In the genomic region with DNA sequence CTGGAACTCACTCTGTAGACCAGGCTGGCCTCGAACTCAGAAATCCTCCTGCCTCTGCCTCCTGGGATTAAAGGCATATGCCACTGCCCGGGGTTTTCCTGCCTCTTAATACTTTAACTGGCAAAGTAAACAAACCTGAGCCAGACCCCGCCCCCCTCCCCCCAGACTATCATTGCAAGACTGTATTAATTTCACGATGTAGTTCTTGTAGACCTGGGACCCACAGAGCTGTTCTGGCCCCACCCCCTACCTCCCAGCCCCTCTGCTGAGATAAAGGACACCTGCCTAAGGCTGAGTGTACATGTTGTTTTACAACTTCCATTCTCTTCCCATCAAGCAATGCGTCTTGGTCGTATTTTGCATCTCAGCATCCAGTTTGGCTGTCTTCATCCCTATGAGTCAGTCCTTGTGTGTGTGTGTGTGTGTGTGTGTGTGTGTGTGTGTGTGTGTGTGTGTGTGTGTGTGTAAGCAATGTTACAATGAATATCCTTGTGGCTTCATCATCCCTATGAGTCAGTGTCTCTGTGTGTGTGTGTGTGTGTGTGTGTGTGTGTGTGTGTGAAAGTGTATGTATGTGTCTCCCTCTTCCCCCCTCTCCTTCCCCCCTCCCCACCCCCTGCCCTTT, we compare ENCODE assay signal across 17 mouse cellular contexts. TPM values are rescaled to one million over a fixed set of nuclear protein-coding genes. Genes with fewer than 3 reads are reported as not detected.
DNase-seq lines count a peak whose midpoint lies in the region; ATAC-seq and TF ChIP-seq lines count a peak whose summit lies in the region.
"Had no signal": no experiment of that assay in that cellular context is flagged by ENCODE, and none has a peak within 500 bp of the region (broad histone marks: within the 10 kb centered on the region; RNA-seq: fewer than 3 reads in every experiment).

No protein-coding gene starts in this region.

- H3K27ac ChIP-seq in heart, embryonic 12.5 days (ENCODE audit: poor library complexity, severe bottlenecking) = peak overlapping the region; percentile 81
- H3K27ac ChIP-seq in heart, embryonic 10.5 days = no peak overlapping the region
- peak overlapping the region; percentile 30 for H3K27ac ChIP-seq in ES-E14 (ENCODE audit: insufficient read depth, low read depth, low read length, poor library complexity, severe bottlenecking)
- H3K27ac ChIP-seq in intestine, embryonic 14.5 days (ENCODE audit: low read depth) = peak overlapping the region; percentile 34; the same call in 1 of the 2 replicates
- no peak overlapping the region for H3K27ac ChIP-seq in left cerebral cortex, adult 2 months

- no peak for TF ChIP-seq CTCF in left cerebral cortex, adult 2 months (IDR thresholded peaks at IDR 0.05)

- no peaks in the 10 kb centered on the region for H3K9me3 ChIP-seq in heart, embryonic 12.5 days (replicated peaks)
- H3K9me3 ChIP-seq in heart, embryonic 10.5 days = no peaks in the 10 kb centered on the region
- H3K9me3 ChIP-seq in ES-E14 (ENCODE audit: control insufficient read depth, insufficient read depth, low read depth, low read length) = no peaks in the 10 kb centered on the region
- H3K9me3 ChIP-seq in intestine, embryonic 14.5 days (ENCODE audit: control insufficient read depth, low read length) = no peaks in the 10 kb centered on the region
- H3K9me3 ChIP-seq: liver, embryonic 12.5 days; megakaryocyte, embryonic 14.5 days had no signal

- H3K36me3 ChIP-seq in heart, embryonic 12.5 days = no peaks in the 10 kb centered on the region
- no peaks in the 10 kb centered on the region for H3K36me3 ChIP-seq in heart, embryonic 10.5 days
- H3K36me3 ChIP-seq in ES-E14 (ENCODE audit: control insufficient read depth, insufficient read depth, low read length, poor library complexity, severe bottlenecking) = no peaks in the 10 kb centered on the region
- H3K36me3 ChIP-seq in intestine, embryonic 14.5 days (ENCODE audit: control insufficient read depth, insufficient read depth, low read length) = no peaks in the 10 kb centered on the region
- H3K36me3 ChIP-seq: liver, embryonic 12.5 days had no signal

- H3K4me3 ChIP-seq in heart, embryonic 12.5 days = no peak overlapping the region
- H3K4me3 ChIP-seq in heart, embryonic 10.5 days = no peak overlapping the region
- no peak overlapping the region for H3K4me3 ChIP-seq in ES-E14 (ENCODE audit: insufficient read depth in 1 of 2, low read depth in 1 of 2, low read length in 2 of 2, poor library complexity in 1 of 2, severe bottlenecking in 1 of 2)
- H3K4me3 ChIP-seq in intestine, embryonic 14.5 days (ENCODE audit: low read depth, low read length) = no peak overlapping the region
- no peak overlapping the region for H3K4me3 ChIP-seq in left cerebral cortex, adult 2 months

- intact Hi-C loops in left cerebral cortex, adult 2 months (cut with DNase I) = no loop called here

- no peak for DNase-seq in heart, embryonic 10.5 days (ENCODE audit: low spot score)
- DNase-seq in 3134 (ENCODE audit: extremely low read depth, insufficient read length, low spot score) (peak; percentile 65), ES-E14 (ENCODE audit: low read depth, low spot score) (no peak)
- DNase-seq in intestine, embryonic 14.5 days (ENCODE audit: low spot score) = no peak
- no peak for DNase-seq in left cerebral cortex, adult 2 months (ENCODE audit: extremely low spot score in 1 of 2, low spot score in 2 of 2)
- no peak for DNase-seq in kidney, postnatal 36 days
- DNase-seq: gastrocnemius, postnatal 10 days; layer of hippocampus, postnatal 36 days; spleen, adult 18-20 months had no signal

- ATAC-seq in heart, embryonic 12.5 days (ENCODE audit: insufficient number of reproducible peaks, low FRiP score) = no peak
- no peak for ATAC-seq in intestine, embryonic 14.5 days (replicated peaks; ENCODE audit: low FRiP score, low TSS enrichment, low read depth)
- ATAC-seq in CD4-positive, CD25-positive, alpha-beta regulatory T cell, adult 4 months = no peak
- ATAC-seq: hindbrain, embryonic 16.5 days; liver, embryonic 12.5 days had no signal

- H3K4me1 ChIP-seq in heart, embryonic 12.5 days (replicated peaks) = peaks cover 38% of the 10 kb centered on the region
- H3K4me1 ChIP-seq in heart, embryonic 10.5 days = peaks cover 28% of the 10 kb centered on the region
- peaks cover 0 to 14% of the 10 kb centered on the region in 2 experiments; a peak in 1 of 4 replicates for H3K4me1 ChIP-seq in ES-E14 (ENCODE audit: control insufficient read depth in 2 of 2, insufficient read depth in 2 of 2, low read length in 2 of 2, poor library complexity in 1 of 2)
- peaks cover 30% of the 10 kb centered on the region for H3K4me1 ChIP-seq in intestine, embryonic 14.5 days (replicated peaks; ENCODE audit: control insufficient read depth, insufficient read depth, low read length)

- H3K27me3 ChIP-seq in heart, embryonic 12.5 days (replicated peaks) = no peaks in the 10 kb centered on the region
- no peaks in the 10 kb centered on the region for H3K27me3 ChIP-seq in heart, embryonic 10.5 days (ENCODE audit: insufficient read depth, poor library complexity, severe bottlenecking)
- H3K27me3 ChIP-seq in intestine, embryonic 14.5 days (replicated peaks; ENCODE audit: control insufficient read depth, insufficient read depth, low read length) = no peaks in the 10 kb centered on the region
- H3K27me3 ChIP-seq: liver, embryonic 12.5 days had no signal

- in situ Hi-C loops in ES-E14 (cut with MboI; ENCODE audit: low sequenced_read_pairs in 2 of 2, unreplicated experiment in 2 of 2) = no loop called here

- no peak overlapping the region for H3K4me2 ChIP-seq in heart, embryonic 12.5 days
- no peak overlapping the region for H3K4me2 ChIP-seq in intestine, embryonic 14.5 days (ENCODE audit: low read length)

- no peak overlapping the region for H3K9ac ChIP-seq in heart, embryonic 12.5 days
- no peak overlapping the region for H3K9ac ChIP-seq in ES-E14 (ENCODE audit: insufficient read depth, low read depth, low read length, poor library complexity, severe bottlenecking)
- H3K9ac ChIP-seq in intestine, embryonic 14.5 days (ENCODE audit: low read length) = no peak overlapping the region

- WGBS in heart, embryonic 12.5 days = 62% methylated on average over 6 of the region's 6 CpGs
- 70% methylated on average over 6 of the region's 6 CpGs for WGBS in heart, embryonic 10.5 days
- WGBS in intestine, embryonic 14.5 days = 63% methylated on average over 6 of the region's 6 CpGs

TF ChIP-seq in ES-E14, 5 proteins besides CTCF, POLR2A, EP300 and RAD21:
- TF ChIP-seq ZNF384 (IDR thresholded peaks at IDR 0.05; ENCODE audit: low read depth, low read length) = no peak
- TF ChIP-seq MAFK (IDR thresholded peaks at IDR 0.05; ENCODE audit: insufficient read depth, low read depth, low read length) = no peak
- TF ChIP-seq ZC3H11A (IDR thresholded peaks at IDR 0.05; ENCODE audit: borderline replicate concordance, low read depth, low read length) = no peak
- no peak for TF ChIP-seq CHD2 (IDR thresholded peaks at IDR 0.05; ENCODE audit: low read depth, low read length)
- TF ChIP-seq HCFC1 (IDR thresholded peaks at IDR 0.05; ENCODE audit: borderline replicate concordance, insufficient read depth, low read length) = no peak

RNA-seq across cellular contexts. Expression of a gene that starts 8.3 kb away (rescaled TPM):
- polyA plus RNA-seq in heart, embryonic 12.5 days (2016; fragmentation: Nextera tagmentation; extraction: Ambion mirVana) = 14.7 and 18.0 TPM in 2 replicates
- polyA plus RNA-seq in heart, embryonic 10.5 days (2016; fragmentation: Nextera tagmentation; extraction: Ambion mirVana) = 18.7 and 19.0 TPM in 2 replicates
- total RNA-seq in ES-E14 (2012; rRNA removed) = 15.3 and 25.7 TPM in 2 replicates
- 15.2 and 21.5 TPM in 2 replicates for polyA plus RNA-seq in intestine, embryonic 14.5 days (2014; fragmentation: Nextera tagmentation; extraction: Ambion mirVana)
- 10 to 100 TPM; 40.7 to 43.5 TPM for total RNA-seq in left cerebral cortex, adult 2 months (2021)
- 10 to 100 TPM in 1 of 2 experiments, 1 to 10 TPM in 1; 9.9 to 18.6 TPM for polyA plus RNA-seq in CD4-positive, CD25-positive, alpha-beta regulatory T cell, adult 4 months (2017; shearing (Covaris generic))

RNA-seq across cellular contexts. Expression of a gene that starts 13.7 kb away (rescaled TPM):
- 41.1 and 41.7 TPM in 2 replicates for polyA plus RNA-seq in heart, embryonic 12.5 days (2016; fragmentation: Nextera tagmentation; extraction: Ambion mirVana)
- polyA plus RNA-seq in heart, embryonic 10.5 days (2016; fragmentation: Nextera tagmentation; extraction: Ambion mirVana) = 30.3 and 31.9 TPM in 2 replicates
- 25.5 and 29.4 TPM in 2 replicates for total RNA-seq in ES-E14 (2012; rRNA removed)
- polyA plus RNA-seq in intestine, embryonic 14.5 days (2014; fragmentation: Nextera tagmentation; extraction: Ambion mirVana) = 16.8 and 19.3 TPM in 2 replicates
- total RNA-seq in left cerebral cortex, adult 2 months (2021) = 10 to 100 TPM; 22.8 to 25.7 TPM
- polyA plus RNA-seq in CD4-positive, CD25-positive, alpha-beta regulatory T cell, adult 4 months (2017; shearing (Covaris generic)) = 10 to 100 TPM; 14.5 to 23.4 TPM

RNA-seq across cellular contexts. Expression of a gene that starts 26.8 kb away (rescaled TPM):
- polyA plus RNA-seq in heart, embryonic 12.5 days (2016; fragmentation: Nextera tagmentation; extraction: Ambion mirVana) = 0.72 and 1.3 TPM in 2 replicates
- polyA plus RNA-seq in heart, embryonic 10.5 days (2016; fragmentation: Nextera tagmentation; extraction: Ambion mirVana) = 0.48 and 1.4 TPM in 2 replicates
- total RNA-seq in ES-E14 (2012; rRNA removed) = 31.1 and 36.6 TPM in 2 replicates
- 5.0 and 6.3 TPM in 2 replicates for polyA plus RNA-seq in intestine, embryonic 14.5 days (2014; fragmentation: Nextera tagmentation; extraction: Ambion mirVana)
- not detected for total RNA-seq in left cerebral cortex, adult 2 months (2021)
- not detected for polyA plus RNA-seq in CD4-positive, CD25-positive, alpha-beta regulatory T cell, adult 4 months (2017; shearing (Covaris generic))
- total RNA-seq: common myeloid progenitor, adult 5-6 weeks; gastrocnemius, postnatal 10 days; layer of hippocampus, postnatal 36 days had no signal
- polyA plus RNA-seq: brain, embryonic 14.5 days; forebrain, embryonic 11.5 days; hindbrain, embryonic 16.5 days had no signal

Comparison
In these comparisons a context has a peak if more than half of its experiments do, and no peak if none do; other contexts are left out.
1. H3K27ac ChIP-seq: peak in heart, embryonic 12.5 days (single experiment), ES-E14 (single experiment) and intestine, embryonic 14.5 days (single experiment); none in heart, embryonic 10.5 days (single experiment) and left cerebral cortex, adult 2 months (single experiment).